Mouse (Mus musculus) 3T3-L1 (cell line): ENCODE measurements at regions not wholly inside any gene's neighbourhood (a gene's known extent, or its start where the extent isn't known, plus 50 kb on each side); places are given as distances from the start of the nearest gene placed in this dataset.

Experiments used
- DNase-seq: peaks from one replicate; pipeline ENCODE4 v3.0.0-alpha.2; 2015; ENCODE audit warnings: low read depth, low spot score

DNA sequence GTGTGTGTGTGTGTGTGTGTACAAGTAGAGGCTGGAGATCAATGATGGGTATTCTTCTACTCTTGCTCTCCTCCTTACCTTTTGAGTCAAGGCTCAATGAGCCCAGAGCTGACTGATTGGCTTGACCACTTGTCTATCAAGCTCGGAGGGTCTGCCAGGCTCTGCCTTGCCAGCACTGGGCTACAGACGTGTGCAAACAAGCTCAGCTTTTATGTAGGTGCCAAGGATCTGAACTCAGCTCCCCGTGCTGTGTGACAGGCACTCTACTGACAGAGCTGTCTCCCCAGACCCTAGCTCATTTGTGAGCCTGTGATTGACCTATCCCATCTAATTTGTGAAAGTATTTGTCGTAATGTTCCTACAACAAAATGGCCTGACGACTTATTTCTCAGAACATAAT, 54.2 kb upstream of the Cdc42bpa start:
- DNase-seq, result no peak

DNA sequence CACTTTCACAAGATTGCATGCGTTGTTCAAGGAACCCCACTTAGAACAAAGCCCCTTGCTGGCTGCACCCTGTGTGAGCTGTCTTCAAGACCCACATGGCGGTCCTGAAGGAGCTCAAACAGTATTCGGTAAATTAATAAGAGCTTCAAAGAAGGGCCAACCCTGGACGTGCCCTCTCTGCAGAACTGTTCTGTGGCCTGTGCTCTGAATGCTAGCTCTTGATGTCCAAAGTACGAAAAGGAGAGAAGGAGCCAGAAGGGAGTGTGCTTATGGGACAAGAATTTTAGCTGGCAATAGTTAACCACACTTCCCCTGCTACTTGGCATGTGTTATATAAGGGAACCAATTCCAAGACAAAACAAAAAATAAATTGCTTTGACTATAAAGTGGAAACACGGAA, 67.6 kb upstream of the Cdc42bpa start:
- no peak for DNase-seq

DNA sequence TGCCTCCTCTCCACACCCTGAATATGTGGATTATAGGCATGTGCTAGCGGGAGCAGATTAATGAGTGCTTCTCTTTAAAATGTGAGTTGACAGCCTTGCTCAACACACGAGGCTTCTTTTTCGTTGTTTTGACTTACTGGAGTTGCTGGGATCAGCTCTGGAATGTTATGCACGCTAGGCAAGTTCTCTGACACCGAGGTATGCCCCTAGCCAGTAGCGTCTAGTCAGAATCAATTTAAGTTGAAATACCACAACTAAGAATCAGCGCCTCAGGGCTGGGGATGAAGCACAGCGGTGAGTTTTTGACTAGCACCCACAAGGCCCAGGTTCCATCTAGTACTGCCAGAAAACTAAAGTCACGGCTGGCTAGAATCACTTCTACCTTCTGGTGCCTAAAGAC, 72.4 kb upstream of the Cdc42bpa start:
- DNase-seq, result peak; percentile 10

DNA sequence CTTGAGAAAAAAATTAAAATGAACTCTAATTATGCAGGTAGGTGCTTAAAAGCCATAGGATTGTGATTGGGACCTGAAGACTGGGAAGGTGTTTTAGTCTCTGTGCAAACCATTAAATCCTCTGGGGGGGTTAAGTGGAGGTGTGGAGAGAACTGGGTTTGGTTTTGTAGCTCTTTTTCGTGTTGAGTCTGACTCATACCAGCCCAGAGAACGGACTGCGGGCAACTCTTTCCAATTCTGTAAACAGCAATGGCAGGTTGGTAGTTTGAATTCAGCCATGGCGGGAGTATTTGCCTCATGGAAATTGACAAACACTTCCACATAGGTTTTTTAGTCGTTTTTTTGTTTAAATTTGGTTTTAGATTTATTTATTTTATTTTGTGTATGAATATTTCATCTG, 77.7 kb upstream of the Ahctf1 start:
- no peak for DNase-seq

DNA sequence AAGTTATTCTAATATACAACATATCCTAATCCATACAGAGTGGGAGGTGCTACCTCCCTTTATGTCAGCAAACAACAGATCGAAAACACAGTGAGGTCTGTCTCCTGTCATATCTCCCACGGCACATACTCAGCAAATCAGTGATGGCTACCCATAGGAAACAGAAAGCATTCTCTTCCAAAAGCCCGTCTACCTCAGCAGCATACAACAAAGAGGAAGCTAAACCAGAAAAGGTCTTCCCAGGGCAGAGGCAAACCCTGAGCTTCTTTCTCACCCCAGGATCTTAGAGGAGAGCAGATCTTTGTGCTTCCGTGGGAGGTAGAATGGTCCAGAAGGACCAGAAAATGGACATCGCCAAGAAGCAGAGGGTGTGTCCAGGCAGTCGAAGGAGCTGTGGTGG, 74.4 kb upstream of the Ahctf1 start:
- DNase-seq, result no peak

DNA sequence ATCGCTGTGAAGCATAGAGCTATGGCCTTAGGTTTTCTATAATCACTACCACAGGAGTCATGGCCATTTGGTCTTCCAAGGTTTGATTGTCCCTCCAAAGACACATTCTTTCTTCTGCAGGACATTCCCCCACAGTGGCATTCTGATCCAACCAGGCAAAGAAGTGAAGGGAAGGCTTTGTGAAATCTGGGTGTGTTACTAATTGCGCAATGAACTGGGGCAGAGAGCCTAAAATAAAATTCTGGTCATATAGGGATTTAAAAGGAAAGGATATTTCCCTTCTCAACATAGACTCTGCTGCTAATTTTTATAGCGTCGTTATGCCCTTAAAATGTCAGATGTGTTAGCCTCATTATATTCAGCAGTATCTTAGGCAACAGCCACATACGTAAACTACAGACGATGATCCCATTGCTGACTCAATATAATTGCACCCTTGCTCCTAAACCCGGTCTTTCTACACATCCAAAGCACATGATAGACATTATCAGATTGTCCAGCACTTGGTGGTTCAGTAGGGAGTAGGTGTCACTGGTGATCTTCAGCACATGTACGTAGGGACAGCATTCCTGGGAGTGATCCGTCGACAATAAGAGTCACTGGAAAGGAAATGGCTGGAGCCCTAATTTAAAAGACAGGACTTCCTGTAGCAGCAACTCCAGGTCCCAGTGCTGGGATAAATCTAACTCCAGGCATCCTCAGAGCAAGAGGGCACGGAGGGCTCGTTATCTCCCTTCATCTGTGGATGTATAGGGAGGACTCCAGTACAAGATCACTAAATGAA, 70.5 kb upstream of the Ahctf1 start:
- peak; percentile 27 for DNase-seq

DNA sequence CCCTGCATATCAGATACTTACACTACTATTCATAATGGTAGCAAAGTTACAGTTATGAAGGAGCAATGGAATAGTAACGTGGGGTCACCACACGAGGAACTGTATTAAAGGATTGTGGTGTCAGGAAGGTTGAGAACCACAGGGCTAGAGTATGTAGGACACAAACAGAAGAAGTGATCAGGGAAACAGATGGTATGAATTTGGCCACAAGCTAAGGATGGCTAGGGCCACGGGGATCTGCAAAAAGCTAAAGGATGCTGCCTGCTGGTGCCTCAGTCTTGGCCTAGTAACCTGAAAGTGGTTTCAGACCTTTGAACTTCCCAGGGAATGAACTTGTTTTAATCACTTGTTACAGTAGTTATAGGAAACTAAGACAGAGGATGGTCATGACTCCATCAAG, 68.5 kb upstream of the Ahctf1 start:
- DNase-seq, result no peak

DNA sequence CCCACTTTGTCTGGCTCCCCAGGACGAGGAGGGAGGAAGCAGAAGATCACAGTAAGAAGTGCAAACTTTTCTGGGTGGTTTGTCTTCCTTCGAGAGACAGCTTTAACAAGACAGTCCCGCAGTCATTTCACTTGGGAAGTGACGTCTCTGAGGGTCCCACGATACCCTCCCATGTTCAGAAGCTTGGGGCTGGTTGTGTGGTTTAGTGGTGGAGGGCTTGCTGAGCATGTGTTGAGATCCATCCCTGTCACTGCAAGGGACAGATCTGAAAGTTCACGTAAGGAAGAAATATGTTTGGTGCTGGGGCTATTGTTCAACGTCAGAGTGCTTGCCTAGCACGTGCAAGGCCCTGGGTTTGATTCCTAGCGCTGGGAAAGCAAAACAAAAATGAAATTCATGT, 65.2 kb upstream of the Ahctf1 start:
- no peak for DNase-seq

DNA sequence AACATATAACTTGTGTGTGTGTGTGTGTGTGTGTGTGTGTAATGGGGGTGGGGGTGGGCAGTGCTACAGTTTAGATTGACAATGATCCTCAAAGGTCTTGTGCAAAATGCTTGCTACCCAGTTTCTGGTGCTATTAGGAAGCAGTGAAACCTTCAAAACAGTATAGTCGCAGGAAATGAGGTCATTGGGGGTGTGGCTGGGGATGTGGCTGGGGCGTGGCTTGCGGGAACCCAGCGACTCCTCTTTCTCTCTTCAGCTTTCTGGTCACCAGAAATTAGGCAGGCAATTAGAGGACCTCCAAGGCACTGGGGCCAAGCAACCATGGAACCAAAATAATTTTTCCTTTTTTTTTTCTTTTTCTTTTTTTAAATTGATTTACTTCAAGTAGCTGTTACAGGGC, 64.0 kb upstream of the Ahctf1 start:
- DNase-seq, result no peak

DNA sequence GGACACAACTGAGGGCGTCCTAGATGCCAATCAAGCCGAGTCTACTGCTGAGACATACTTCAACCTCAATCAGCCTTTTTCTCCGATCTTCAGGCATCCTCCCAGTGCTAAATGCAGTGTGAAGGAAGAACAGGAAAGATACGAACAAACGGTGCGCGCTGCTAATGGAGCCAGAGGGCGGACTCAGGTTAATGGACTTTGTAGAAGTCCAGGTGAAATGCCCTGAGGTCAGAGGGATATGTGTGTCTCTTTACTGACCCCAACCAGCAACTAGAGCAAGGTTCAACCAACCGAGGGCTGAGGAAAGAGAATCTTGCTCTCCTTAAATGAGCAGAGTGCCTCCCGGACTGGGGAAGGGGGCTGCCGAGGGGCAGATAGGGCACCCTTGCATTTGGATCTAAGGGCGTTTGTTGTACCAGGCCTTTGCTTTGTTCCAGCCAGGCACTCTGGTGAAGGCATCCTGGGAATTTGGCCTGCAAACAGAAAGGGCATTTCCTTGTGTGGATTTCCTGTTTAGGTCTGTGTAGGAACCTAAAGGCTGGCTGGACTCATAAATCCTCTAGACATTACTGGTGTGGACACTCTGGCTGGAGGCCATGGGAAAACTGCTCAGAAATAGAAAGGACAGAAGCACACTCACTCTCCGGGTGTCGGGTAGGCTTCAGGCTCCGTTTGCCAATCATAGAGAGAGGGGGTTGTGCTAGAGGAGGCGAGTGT, 62.7 kb upstream of the Ahctf1 start:
- peak; percentile 28 for DNase-seq

DNA sequence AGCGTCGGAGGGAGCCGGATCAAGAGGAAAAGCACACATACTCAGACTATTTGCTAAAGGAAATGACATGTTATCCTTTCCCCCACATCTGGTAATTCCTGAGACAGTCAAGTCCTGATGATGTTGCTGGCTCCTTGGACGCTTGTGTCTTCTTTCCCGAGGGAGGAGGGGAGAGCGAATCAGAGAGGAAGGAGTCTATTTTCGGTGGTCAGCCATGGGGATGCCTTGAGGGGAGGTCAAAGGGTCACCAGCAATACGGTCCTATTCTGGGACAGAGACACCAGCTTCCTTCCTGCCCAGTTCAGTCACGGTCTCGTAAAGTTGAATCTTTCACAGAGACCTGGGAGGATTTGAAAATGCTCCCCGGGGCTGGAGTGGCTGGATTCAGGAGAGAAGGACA, 62.1 kb upstream of the Ahctf1 start:
- no peak for DNase-seq

DNA sequence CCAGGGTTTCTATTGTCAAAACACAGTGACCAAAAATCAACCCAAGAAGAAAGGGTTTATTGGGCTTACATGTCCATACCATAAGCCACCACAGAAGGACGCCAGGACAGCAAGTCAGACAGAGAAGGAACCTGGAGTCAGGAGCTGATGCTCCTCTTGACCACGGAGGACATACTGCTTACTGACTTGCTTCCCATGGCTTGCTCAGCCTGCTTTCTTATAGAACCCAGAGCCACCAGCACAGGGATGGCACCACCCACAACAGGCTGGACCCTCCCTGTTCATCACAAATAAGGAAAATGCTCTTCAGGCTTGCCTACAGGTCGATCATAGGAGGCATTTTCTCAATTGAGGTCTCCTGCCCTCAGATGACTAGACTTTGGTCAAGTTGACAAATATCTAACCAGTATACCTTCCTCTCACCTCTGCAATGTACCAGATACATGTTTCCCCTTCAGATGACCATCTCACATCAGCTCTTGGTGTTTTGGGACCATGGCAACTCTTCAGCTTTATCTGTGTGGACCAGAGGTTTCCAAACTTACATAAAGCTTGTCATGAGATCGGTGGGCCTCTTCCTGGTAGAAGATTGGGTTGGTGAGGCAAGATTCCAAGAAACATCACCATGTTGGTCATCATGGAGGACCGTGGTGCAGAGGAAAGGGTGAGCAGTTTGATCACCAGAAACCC, 61.2 kb upstream of the Ahctf1 start:
- no peak for DNase-seq

DNA sequence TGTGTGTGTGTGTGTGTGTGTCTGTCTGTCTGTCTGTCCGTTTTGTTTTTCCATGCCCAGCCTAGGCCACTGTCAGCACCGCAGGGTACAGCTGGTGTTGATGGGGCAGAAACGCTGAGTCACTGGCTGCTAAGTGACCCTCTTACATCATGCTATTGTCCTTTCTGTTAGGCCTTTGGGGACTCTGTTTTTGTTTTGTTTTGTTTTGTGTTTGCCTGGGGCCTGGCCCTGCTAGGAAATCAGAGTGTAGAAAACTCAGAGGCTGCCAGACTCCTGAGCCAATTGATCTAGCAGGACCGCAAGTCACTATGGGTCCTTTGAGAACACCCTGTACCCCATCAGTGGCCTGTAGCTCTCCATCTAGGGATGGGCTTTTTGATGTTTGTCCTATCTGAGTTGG, 59.9 kb upstream of the Ahctf1 start:
- peak; percentile 66 for DNase-seq

DNA sequence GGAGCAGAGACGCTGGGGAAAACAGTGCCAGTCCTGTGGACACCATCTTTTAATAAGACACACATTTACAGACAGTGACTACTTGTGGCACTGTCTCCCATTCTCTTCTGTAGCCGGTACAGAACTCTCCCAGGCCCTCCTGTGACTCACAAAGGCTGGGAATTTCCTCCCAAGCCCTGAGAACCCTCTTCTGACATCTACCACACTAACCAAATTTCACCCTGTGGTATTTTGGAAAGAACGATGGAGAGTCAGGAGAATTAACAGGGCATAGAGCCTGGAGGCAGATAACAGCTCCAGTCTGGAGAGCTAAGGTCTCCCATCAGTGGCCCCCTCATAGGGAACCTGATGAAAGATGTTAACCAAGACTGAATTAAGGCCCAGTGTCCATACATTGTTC, 59.5 kb upstream of the Ahctf1 start:
- peak; percentile 80 for DNase-seq

DNA sequence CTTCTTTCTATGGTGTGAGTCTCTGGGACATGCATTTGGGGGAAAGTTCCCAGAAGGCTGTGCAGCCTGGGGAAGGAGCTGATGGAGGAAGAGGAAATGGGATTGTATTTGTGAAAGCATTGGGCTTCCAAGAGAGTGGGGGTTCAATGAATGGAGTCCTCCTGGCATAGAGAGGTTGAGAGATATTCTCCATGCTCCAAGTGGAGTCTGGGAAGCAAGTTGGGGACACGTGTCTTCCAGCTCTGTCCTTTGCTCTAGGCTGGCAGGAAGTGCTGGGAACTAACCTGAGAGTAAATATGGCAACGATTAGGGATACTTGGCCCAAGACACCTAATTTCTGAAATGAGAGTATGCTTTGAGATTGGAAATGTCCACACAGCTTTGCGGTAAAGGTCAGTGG, 58.3 kb upstream of the Ahctf1 start:
- DNase-seq, result no peak

DNA sequence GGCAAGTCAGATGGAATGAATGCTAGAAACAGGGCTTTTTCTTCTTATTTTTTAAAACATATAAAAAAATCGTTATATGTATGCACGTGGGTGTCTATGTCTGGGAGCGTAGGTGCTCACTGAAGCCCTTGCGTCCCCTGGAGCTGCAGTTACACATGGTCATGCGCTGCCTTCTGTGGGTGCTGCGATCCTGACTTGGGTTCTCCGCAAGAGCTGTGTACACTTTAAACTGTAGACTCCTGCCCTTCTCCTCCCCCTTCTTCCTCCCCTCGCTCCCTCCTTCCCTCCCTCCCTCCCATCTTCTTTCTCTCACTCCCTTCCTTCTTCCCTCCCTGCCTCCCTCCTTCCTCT, 56.0 kb upstream of the Ahctf1 start:
- no peak for DNase-seq

DNA sequence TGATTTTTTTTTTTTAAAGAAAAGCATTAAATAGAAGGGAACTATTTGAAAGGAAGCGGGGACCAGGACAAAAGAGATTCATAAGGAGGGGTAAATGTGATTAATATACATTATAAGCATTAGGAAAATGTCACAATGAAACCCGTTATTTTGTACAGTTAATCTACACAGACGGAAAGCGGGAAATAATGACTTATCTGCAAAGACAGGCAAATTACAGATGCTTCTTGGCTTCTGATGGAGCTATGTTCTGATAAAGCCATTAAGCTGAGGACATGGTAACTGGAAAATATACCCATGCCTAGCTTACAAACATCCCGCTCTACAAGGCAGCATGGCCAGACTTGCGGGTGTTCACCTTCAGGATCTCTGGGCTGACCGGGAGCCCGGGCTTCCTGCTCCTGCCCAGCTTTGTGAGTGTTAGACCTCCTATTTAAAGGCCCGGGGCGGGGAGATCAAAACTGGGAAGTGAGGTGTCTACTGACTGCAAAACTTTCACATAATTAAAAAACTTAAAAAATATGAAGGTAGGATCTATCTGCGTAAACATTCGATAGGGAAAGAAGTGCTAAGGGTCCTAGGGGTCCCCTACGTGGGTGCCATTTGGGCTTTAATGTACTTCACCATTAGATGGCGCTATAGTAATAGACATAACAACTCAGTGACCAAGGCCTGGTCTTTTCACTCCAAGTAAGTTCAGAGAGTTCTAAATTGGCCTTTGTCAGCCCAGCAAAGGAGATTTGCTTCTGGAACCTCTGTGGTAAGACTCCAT, 55.5 kb upstream of the Ahctf1 start:
- peak; percentile 75 for DNase-seq

DNA sequence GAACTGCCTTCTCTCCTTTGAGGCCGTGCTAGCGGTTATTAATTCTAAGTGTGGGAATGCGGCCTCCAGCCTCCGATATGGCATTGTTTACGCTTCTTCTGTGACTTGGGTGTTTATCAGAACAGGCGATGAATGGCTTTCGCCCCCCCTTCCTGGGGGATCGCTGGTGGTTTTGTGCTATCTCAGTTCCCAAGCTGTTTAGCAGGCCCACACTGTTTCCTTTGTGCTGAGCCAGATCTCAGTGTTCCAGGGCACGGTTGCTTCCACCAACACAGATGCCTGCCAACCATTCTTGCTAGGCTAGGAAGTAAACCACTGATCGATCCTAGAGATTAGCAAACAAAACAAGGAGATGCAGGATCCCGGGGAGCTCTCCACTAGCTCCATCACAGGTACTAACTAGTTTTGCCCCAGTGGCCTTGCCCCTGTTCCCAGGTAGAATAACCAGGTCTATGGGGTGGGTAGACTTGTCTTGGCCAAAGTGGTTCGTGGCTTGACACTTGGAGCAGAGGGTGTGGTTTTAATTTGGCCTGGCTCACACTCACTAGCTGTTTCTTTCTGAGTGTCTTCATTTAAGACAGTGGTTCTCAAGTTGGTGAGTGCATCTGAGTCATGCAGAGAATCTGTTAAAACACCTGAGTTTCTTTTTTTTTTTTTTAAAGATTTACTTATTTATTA, 50.9 kb upstream of the Ahctf1 start:
- no peak for DNase-seq
